Mouse (Mus musculus) C2C12 (cell line): ENCODE measurements around the gene Sema5b.

Experiments used
- CEBPB ChIP-seq: IDR thresholded peaks from one replicate; pipeline ENCODE4 v1.6.1; 2011; ENCODE audit warnings: low read depth, mild to moderate bottlenecking, control low read depth, moderate library complexity
- CTCF ChIP-seq: IDR thresholded peaks from one replicate; pipeline ENCODE4 v1.5.1; 2011; ENCODE audit not compliant: control insufficient read depth, insufficient read depth, insufficient read length
- FOSL1 ChIP-seq: IDR thresholded peaks from one replicate; pipeline ENCODE4 v1.8.0; 2011; ENCODE audit warnings: mild to moderate bottlenecking, low read length; ENCODE audit not compliant: poor library complexity, insufficient read depth, severe bottlenecking
- MAX ChIP-seq: IDR thresholded peaks from one replicate; pipeline ENCODE4 v1.6.1; 2011; ENCODE audit warnings: mild to moderate bottlenecking, control low read depth
- MYOD1 ChIP-seq: IDR thresholded peaks from one replicate; pipeline ENCODE4 v1.6.1; 2011; ENCODE audit warnings: low read depth; ENCODE audit not compliant: control insufficient read depth, insufficient read length
- USF1 ChIP-seq: IDR thresholded peaks from one replicate; pipeline ENCODE4 v1.6.1; 2011; ENCODE audit warnings: low read depth, mild to moderate bottlenecking, control low read depth, moderate library complexity

GRCm38 (mm10) chr16:35555596-35556482 lies 14.9 kb downstream of the Sema5b start:
- TF ChIP-seq CTCF (no peak), FOSL1 (no peak), USF1 (no peak), MAX (no peak), CEBPB (no peak), MYOD1 (no peak)
